Mouse (Mus musculus): Measurements from ENCODE around the gene Car15. TPM values are rescaled to one million over a fixed set of nuclear protein-coding genes. Genes with fewer than 3 reads are reported as not detected.

Car15 gene
- total RNA-seq, 2 experiments from 2014 or later: 3.4 to 3.5 TPM

Other genes with a start within 250 kb of the Car15 start
- gene Smpd4, start 219.0 kb downstream of the Car15 start, total RNA-seq (2014; fragmentation: Nextera tagmentation): 88.7 and 152 TPM in 2 replicates
- 75.3 and 83.2 TPM in 2 replicates for gene Smpd4, start 219.0 kb downstream of the Car15 start, total RNA-seq (2017)
- gene Ccdc74a, start 191.9 kb downstream of the Car15 start, total RNA-seq (2014; fragmentation: Nextera tagmentation): 1.3 and 13.1 TPM in 2 replicates
- gene Ccdc74a, start 191.9 kb downstream of the Car15 start, total RNA-seq (2017): 0.42 and 9.2 TPM in 2 replicates
- gene Med15, start 105.5 kb downstream of the Car15 start, total RNA-seq (2014; fragmentation: Nextera tagmentation): 81.6 and 102 TPM in 2 replicates
- gene Med15, start 105.5 kb downstream of the Car15 start, total RNA-seq (2017): 21.5 and 22.6 TPM in 2 replicates
- gene Klhl22, start 78.7 kb downstream of the Car15 start, total RNA-seq (2014; fragmentation: Nextera tagmentation): 34.5 and 35.6 TPM in 2 replicates
- gene Klhl22, start 78.7 kb downstream of the Car15 start, total RNA-seq (2017): 26.6 and 65.5 TPM in 2 replicates
- gene Scarf2, start 41.1 kb downstream of the Car15 start, total RNA-seq (2014; fragmentation: Nextera tagmentation): not detected in 2 replicates
- not detected in 2 replicates for gene Scarf2, start 41.1 kb downstream of the Car15 start, total RNA-seq (2017)
- gene B830017H08Rik, start 5.2 kb downstream of the Car15 start, total RNA-seq (2014; fragmentation: Nextera tagmentation): not detected in 2 replicates
- not detected in 2 replicates for gene B830017H08Rik, start 5.2 kb downstream of the Car15 start, total RNA-seq (2017)
- 2.3 and 2.7 TPM in 2 replicates for gene Gm20518, start 53.3 kb upstream of the Car15 start, total RNA-seq (2014; fragmentation: Nextera tagmentation)
- 1.2 TPM in 1 of 2 replicates, not detected in the other for gene Gm20518, start 53.3 kb upstream of the Car15 start, total RNA-seq (2017)
- gene Tssk1, start 55.9 kb upstream of the Car15 start, total RNA-seq (2014; fragmentation: Nextera tagmentation): 0.72 TPM in 1 of 2 replicates, not detected in the other
- gene Tssk1, start 55.9 kb upstream of the Car15 start, total RNA-seq (2017): 0.14 TPM in 1 of 2 replicates, not detected in the other
- gene Dgcr2, start 60.2 kb upstream of the Car15 start, total RNA-seq (2014; fragmentation: Nextera tagmentation): 32.7 and 36.4 TPM in 2 replicates
- 35.1 and 55.7 TPM in 2 replicates for gene Dgcr2, start 60.2 kb upstream of the Car15 start, total RNA-seq (2017)
- not detected in 2 replicates for gene Tssk2, start 60.3 kb upstream of the Car15 start, total RNA-seq (2014; fragmentation: Nextera tagmentation)
- gene Tssk2, start 60.3 kb upstream of the Car15 start, total RNA-seq (2017): 0.47 TPM in 1 of 2 replicates, not detected in the other
- gene Ess2, start 73.0 kb upstream of the Car15 start, total RNA-seq (2014; fragmentation: Nextera tagmentation): 21.1 and 23.2 TPM in 2 replicates
- 16.6 and 21.0 TPM in 2 replicates for gene Ess2, start 73.0 kb upstream of the Car15 start, total RNA-seq (2017)
- not detected in 2 replicates for gene Gsc2, start 76.7 kb upstream of the Car15 start, total RNA-seq (2014; fragmentation: Nextera tagmentation)
- not detected in 2 replicates for gene Gsc2, start 76.7 kb upstream of the Car15 start, total RNA-seq (2017)
- 76.4 and 85.0 TPM in 2 replicates for gene Slc25a1, start 89.9 kb upstream of the Car15 start, total RNA-seq (2014; fragmentation: Nextera tagmentation)
- gene Slc25a1, start 89.9 kb upstream of the Car15 start, total RNA-seq (2017): 58.9 and 102 TPM in 2 replicates
- gene Vpreb2, start 142.1 kb upstream of the Car15 start, total RNA-seq (2014; fragmentation: Nextera tagmentation): 4.0 TPM in 1 of 2 replicates, not detected in the other
- gene Vpreb2, start 142.1 kb upstream of the Car15 start, total RNA-seq (2017): 3.3 TPM in 1 of 2 replicates, not detected in the other
- gene Dgcr6, start 214.5 kb upstream of the Car15 start, total RNA-seq (2014; fragmentation: Nextera tagmentation): 61.2 and 64.6 TPM in 2 replicates
- 22.7 and 26.0 TPM in 2 replicates for gene Dgcr6, start 214.5 kb upstream of the Car15 start, total RNA-seq (2017)

All from megakaryocyte-erythroid progenitor cell, adult 5-6 weeks (primary cell).